Mouse (Mus musculus) cerebellum, adult 2 months (tissue): ENCODE results near the gene Igf2bp3. TPM values are rescaled to one million over a fixed set of nuclear protein-coding genes. Genes with fewer than 3 reads are reported as not detected.

ENCODE experiments used
- DNase-seq, 2 experiments: peaks; one replicate each; pipeline ENCODE4 v3.0.0; 2021
- H3K27ac ChIP-seq: fragments of 200-500 bp; 2 replicates; pipeline ENCODE4 v1.5.1; 2012; ENCODE audit warnings: low read length, control low read depth, inconsistent platforms; ENCODE audit not compliant: insufficient read depth
- H3K27me3 ChIP-seq: fragments of 200-500 bp; 2 replicates; pipeline ENCODE4 v1.6.1; 2012; ENCODE audit warnings: inconsistent platforms, mild to moderate bottlenecking, low read length, moderate library complexity; ENCODE audit not compliant: control insufficient read depth, insufficient read depth
- H3K4me1 ChIP-seq: fragments of 200-500 bp; 2 replicates; pipeline ENCODE4 v1.6.1; 2011; ENCODE audit warnings: low read length; ENCODE audit not compliant: control insufficient read depth, insufficient read depth
- H3K4me3 ChIP-seq: fragments of 200-500 bp; replicated peaks from 2 replicates; pipeline ENCODE3; 2011; ENCODE audit warnings: mild to moderate bottlenecking, low read depth, low read length, control low read depth; ENCODE audit not compliant: insufficient read depth
- CTCF ChIP-seq: fragments of 200-500 bp; IDR thresholded peaks from 2 replicates; pipeline ENCODE4 v1.5.1; 2011; ENCODE audit warnings: low read depth, mild to moderate bottlenecking, control low read depth, low read length, moderate library complexity, borderline replicate concordance; ENCODE audit not compliant: insufficient read depth
- POLR2A ChIP-seq: fragments of 200-500 bp; IDR thresholded peaks from 2 replicates; pipeline ENCODE4 v1.6.1; 2011; ENCODE audit warnings: low read length, control low read depth, borderline replicate concordance; ENCODE audit not compliant: insufficient read depth
- WGBS: fragments of 180-500 bp; shearing (Covaris S2); methylation state at CpG from one replicate; pipeline ENCODE4 v1.1.7; 2018; 5-methylcytosine and 5-hydroxymethylcytosine counted together
- polyA plus RNA-seq: library from polyadenylated mRNA; depleted of rRNA; stranded (reverse); fragments of >200 nt; gene quantifications from 2 replicates; pipeline ENCODE4 v1.2.3, GENCODE M21; 2012

Gene Igf2bp3
- polyA plus RNA-seq, 1 experiment, result 0.10 TPM

GRCm38 (mm10) chr6:49167406-49167805 lies 47.4 kb downstream of the Igf2bp3 start:
- Histone ChIP-seq H3K27me3 (no peaks in the 10 kb centered on the region), H3K4me1 (no peaks in the 10 kb centered on the region), H3K4me3 (no peak overlapping the region), H3K27ac (no peak overlapping the region)
- no peak for DNase-seq
- TF ChIP-seq CTCF (no peak), POLR2A (no peak)
- WGBS, result 40% methylated on average over 4 of the region's 4 CpGs

GRCm38 (mm10) chr6:49166318-49166717 lies 48.4 kb downstream of the Igf2bp3 start:
- WGBS, result 48% methylated on average over 8 of the region's 8 CpGs
- no peak for TF ChIP-seq POLR2A
- no peak for TF ChIP-seq CTCF
- no peak for DNase-seq
- Histone ChIP-seq H3K27ac (no peak overlapping the region), H3K4me1 (no peaks in the 10 kb centered on the region), H3K27me3 (no peaks in the 10 kb centered on the region), H3K4me3 (no peak overlapping the region)

GRCm38 (mm10) chr6:49165855-49166254 lies 48.9 kb downstream of the Igf2bp3 start:
- 42% methylated on average over 6 of the region's 6 CpGs for WGBS
- Histone ChIP-seq H3K27ac (no peak overlapping the region), H3K27me3 (no peaks in the 10 kb centered on the region), H3K4me1 (no peaks in the 10 kb centered on the region), H3K4me3 (no peak overlapping the region)
- no peak for DNase-seq
- TF ChIP-seq POLR2A (no peak), CTCF (no peak)

DNA sequence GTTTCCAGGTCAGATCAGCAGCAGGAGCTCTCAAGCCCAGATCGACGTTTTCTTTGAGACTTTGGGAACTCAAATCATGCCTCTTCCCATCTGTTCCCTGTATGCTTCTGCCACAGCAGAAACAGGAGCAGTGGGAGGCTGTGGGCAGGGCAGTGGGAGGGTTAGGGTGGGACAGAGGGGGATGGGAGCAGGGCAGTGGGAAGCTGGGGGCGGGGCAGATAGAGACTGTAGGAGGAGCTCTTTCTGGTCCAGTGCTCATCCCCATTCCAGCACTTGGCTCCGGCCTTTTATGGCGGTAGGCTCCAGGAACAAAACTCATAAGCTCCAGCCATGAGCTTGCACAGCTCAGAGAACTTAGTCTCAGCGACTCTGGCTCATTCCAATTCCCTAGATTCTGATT lies 49.7 kb downstream of the Igf2bp3 start:
- H3K4me3 ChIP-seq, result no peak overlapping the region
- 6% methylated on average over 6 of the region's 6 CpGs for WGBS
- no peaks in the 10 kb centered on the region for H3K27me3 ChIP-seq
- H3K27ac ChIP-seq, result no peak overlapping the region
- DNase-seq, result no peak
- TF ChIP-seq CTCF (no peak), POLR2A (no peak)
- H3K4me1 ChIP-seq, result no peaks in the 10 kb centered on the region

DNA sequence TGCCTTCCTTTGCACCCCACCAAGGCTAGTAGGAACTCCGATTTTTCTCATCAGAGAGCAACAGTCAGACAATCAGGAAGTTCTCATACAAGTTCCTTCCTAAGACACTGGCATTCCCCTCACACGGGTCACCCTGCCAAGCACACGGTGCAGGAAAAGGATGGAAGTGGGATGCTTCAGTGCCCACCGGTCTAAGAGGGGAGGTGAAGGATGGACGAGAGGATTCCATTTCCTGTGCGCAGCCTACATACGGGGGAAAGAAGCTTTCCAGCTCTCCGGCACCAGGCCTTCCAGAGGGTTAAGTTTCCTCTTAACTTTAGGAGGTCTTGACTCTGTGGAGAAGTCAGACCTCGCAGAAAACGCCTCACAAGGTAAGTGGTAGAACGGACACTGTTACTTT lies 50.1 kb downstream of the Igf2bp3 start:
- TF ChIP-seq POLR2A (no peak), CTCF (no peak)
- H3K27me3 ChIP-seq, result no peaks in the 10 kb centered on the region
- no peak overlapping the region for H3K4me3 ChIP-seq
- no peak overlapping the region for H3K27ac ChIP-seq
- H3K4me1 ChIP-seq, result no peaks in the 10 kb centered on the region
- WGBS, result 37% methylated on average over 11 of the region's 11 CpGs
- no peak for DNase-seq

DNA sequence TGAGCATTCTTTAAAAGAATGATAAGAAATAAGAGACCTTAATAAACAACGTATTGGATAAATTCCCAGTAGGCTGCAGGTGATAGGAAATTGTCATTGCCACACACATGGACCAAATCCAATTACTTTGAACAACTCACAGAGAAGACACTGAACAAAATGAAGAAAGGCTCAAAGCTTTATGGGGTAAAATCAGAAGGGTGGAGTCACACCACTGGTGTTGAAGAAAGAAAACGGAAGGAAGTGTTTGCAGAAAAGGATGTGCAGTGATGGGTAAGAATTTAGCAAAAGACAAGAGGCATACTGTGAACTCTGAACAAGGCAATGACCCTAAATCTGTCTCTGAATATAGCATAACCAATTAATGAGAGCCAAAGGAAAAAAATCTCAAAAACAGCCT lies 54.8 kb downstream of the Igf2bp3 start:
- DNase-seq, result no peak
- WGBS, result 56% methylated on average over 2 of the region's 2 CpGs

DNA sequence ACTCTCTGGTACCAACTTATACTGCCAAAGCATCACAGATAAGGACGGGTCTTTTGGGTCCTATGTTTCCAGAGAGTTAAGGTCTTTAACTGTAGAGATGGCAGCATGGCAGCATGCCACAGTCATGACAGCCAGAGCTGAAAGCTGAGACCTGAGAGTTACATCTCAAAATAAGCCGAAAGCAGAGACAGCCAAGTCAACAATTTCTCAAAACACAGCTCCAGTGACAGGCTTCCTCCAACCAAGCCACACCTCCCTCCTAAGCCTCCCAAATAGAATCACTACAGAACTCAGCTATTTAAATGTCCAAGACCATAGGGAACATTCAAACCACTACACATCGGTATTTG lies 58.0 kb downstream of the Igf2bp3 start:
- TF ChIP-seq POLR2A, result no peak
- TF ChIP-seq CTCF, result no peak
- no peak for DNase-seq
- Histone ChIP-seq H3K27me3 (no peaks in the 10 kb centered on the region), H3K27ac (no peak overlapping the region), H3K4me1 (no peaks in the 10 kb centered on the region), H3K4me3 (no peak overlapping the region)
- WGBS, result 65% methylated on average over 3 of the region's 3 CpGs

More for the DNA sequence above, 54.8 kb downstream of the Igf2bp3 start:
- Histone ChIP-seq H3K27me3 (no peaks in the 10 kb centered on the region), H3K4me1 (no peaks in the 10 kb centered on the region), H3K4me3 (no peak overlapping the region), H3K27ac (no peak overlapping the region)
- TF ChIP-seq POLR2A (no peak), CTCF (no peak)

DNA sequence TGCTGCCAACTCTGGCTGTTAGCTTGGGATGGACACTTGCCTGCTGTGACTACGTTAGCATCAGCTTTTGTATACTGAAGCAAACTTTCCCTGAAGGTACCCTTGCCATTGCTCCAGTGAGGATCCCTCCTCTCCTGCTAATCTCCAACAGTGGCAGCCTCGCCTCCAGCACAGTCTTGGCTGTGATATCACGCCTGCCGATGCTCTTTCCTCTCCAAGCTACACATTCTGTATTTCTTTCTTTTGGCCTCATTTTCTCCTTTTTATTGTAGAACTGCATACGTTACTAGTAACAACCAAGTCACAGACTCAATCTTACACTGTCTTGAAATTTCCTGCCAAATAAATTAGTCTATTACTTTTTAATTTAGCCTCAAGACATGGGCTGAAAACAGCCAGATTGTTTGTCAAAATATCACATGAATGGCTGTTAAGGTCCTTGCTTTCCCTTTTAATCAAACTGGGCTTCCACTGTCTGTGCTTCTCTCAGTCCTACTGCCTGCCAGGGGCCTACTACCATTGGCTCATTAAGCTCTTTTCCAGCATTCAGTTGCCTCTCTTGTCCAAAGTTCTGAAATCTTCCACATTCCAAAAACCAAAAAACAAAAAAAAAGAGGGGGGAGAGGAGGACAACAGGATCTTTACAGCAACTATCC lies 58.5 kb downstream of the Igf2bp3 start:
- no peak for TF ChIP-seq CTCF
- no peak for TF ChIP-seq POLR2A
- Histone ChIP-seq H3K27me3 (no peaks in the 10 kb centered on the region), H3K27ac (no peak overlapping the region), H3K4me3 (no peak overlapping the region), H3K4me1 (no peaks in the 10 kb centered on the region)
- no peak for DNase-seq
- WGBS, result 40% methylated on average over 5 of the region's 5 CpGs

DNA sequence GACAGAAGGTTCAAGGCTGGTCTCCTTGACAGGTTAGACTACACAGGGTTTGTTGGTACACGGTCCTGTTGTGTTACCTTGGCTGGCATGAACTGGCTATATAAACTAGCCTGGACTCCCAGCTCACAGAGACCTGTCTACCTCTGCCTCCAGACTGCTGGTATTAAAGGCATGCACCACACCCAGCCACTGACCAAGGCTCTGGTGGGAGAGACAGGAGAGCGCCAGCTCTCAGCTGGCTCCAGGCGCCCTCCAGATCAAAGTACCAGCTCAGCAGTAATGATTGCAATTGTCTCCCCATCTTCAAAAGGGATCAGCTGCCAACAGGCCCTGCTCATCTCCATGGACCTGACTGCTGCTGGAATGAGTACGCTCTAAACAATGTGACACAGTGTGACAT lies 63.3 kb downstream of the Igf2bp3 start:
- Histone ChIP-seq H3K27me3 (no peaks in the 10 kb centered on the region), H3K4me3 (no peak overlapping the region), H3K27ac (no peak overlapping the region), H3K4me1 (no peaks in the 10 kb centered on the region)
- 74% methylated on average over 4 of the region's 4 CpGs for WGBS
- DNase-seq, result no peak
- TF ChIP-seq POLR2A (no peak), CTCF (no peak)
